Mouse (Mus musculus): ENCODE measurements around the gene Larp6. TPM values are rescaled to one million over a fixed set of nuclear protein-coding genes. Genes with fewer than 3 reads are reported as not detected.
A peak's percentile ranks its signal among the peaks of the same experiment; 100 is the strongest.

Gene Larp6
- 1 to 10 TPM; 1.7 to 2.3 TPM for total RNA-seq (2021)

DNA sequence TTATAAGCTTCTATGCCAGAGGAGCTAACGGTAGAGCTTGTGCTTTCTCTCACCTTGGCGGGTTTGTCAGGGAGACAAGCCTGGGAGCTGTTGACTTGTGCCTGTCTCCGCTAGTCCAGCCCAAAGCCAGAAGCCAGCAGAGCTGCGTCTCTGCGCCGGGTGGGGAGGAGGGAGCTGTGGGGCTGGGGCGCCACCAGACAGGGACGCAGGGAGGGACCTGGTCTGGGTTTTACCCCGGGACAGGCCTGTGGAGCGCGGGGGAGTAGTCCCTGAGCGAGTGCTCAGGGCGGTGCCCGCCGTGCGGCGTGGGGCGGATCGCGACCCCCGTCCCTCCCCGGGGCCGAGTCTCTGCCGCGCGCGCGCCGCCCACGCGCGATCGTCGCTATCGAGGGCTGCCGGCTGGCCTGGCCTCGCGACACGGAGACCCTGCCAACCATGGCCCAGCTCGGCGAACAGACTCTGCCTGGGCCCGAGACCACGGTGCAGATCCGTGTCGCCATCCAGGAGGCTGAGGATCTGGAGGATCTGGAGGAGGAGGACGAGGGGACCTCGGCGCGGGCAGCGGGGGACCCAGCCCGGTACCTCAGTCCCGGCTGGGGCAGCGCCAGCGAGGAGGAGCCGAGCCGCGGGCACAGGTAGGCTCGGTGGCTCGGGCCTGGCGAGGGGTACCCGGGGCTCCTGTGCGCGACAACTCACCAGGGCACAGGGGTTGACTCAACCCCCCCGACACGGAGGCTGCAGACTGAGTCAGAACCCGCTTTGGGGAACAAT, at the start of gene Larp6:
Gene Larp6, plus strand, starts transcription at position 219 of the 771 bp plus-strand sequence.
- intact Hi-C loops (cut with DNase I): no loop called here
- peak; percentile 56 to 63 for DNase-seq

GRCm38 (mm10) chr9:60664385-60664784, 48.4 kb upstream of the Larp6 start:
- intact Hi-C loops (cut with DNase I): no loop called here
- DNase-seq: peak; percentile 31 to 40

DNA sequence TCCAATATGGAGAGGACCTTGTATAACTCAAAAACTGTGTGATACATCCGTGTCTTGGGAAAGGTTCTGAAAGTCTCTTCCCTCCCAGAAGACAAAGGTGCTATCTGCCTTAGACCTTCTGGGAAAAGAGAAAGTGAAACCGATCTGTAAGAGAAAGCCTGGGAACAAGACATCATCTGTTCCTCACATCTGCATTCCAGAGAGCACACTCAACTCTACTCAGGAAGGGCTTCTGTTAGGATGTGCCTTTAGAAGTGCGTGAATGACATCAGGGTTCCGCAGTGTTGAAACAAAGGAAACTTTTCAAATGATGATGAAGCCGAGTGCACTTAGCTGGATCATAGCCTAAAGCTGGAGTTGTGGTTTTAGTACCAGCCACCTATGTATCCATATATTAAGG, 47.9 kb upstream of the Larp6 start:
- intact Hi-C loops (cut with DNase I): no loop called here

GRCm38 (mm10) chr9:60665535-60665934, 47.3 kb upstream of the Larp6 start:
- no peak for DNase-seq
- intact Hi-C loops (cut with DNase I): no loop called here

More for the DNA sequence above, 47.9 kb upstream of the Larp6 start:
- no peak for DNase-seq

DNA sequence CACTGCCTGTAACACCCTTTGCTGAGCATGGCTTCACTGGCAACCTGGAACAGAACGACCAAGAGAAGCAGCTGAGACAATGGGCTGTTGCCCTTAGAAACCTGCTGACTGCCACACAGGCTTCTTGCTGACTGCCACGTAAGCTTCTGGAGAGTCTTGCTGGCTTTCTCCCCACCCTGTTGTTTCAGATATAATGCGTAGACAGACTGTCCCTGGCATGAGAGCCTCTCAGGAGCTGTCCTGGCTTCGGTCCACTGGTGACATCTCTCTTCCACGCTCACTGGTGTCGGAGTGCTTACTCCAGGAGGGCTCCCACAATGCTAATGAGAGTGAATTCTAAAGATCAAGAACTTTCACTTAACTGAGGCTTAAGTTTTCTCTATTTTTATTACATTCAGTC, 43.9 kb upstream of the Larp6 start:
- intact Hi-C loops (cut with DNase I): no loop called here
- no peak for DNase-seq

DNA sequence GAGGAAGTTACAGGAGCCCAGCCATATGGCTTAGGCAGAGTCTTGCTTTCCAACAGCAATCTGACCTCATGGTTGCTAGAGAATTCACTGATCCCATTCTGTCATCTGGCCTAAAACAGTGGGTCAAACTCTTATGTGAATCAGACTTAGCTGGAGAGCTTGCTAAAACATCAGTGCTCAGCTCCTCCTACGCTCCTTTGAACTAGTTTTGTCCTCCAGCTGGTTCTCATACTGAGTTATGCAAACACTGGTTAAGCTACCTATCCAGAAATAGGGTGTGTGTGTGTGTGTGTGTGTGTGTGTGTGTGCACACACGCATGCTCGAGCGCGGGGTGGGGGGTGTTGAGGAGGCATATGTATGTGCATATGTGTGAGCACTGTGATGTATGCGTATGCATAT, 40.2 kb upstream of the Larp6 start:
- intact Hi-C loops (cut with DNase I): no loop called here
- DNase-seq: no peak

GRCm38 (mm10) chr9:60674780-60675179, 38.0 kb upstream of the Larp6 start:
- intact Hi-C loops (cut with DNase I): no loop called here
- no peak for DNase-seq

- no peak for DNase-seq
- intact Hi-C loops (cut with DNase I): no loop called here
These were observed 36.4 kb upstream of the Larp6 start for GRCm38 (mm10) chr9:60676429-60676828.

GRCm38 (mm10) chr9:60678913-60679312, 33.9 kb upstream of the Larp6 start:
- no peak for DNase-seq
- intact Hi-C loops (cut with DNase I): no loop called here

GRCm38 (mm10) chr9:60681005-60681404, 31.8 kb upstream of the Larp6 start:
- no peak for DNase-seq
- intact Hi-C loops (cut with DNase I): no loop called here

- no peak for DNase-seq
- intact Hi-C loops (cut with DNase I): no loop called here
These were observed 30.0 kb upstream of the Larp6 start for GRCm38 (mm10) chr9:60682753-60683152.

DNA sequence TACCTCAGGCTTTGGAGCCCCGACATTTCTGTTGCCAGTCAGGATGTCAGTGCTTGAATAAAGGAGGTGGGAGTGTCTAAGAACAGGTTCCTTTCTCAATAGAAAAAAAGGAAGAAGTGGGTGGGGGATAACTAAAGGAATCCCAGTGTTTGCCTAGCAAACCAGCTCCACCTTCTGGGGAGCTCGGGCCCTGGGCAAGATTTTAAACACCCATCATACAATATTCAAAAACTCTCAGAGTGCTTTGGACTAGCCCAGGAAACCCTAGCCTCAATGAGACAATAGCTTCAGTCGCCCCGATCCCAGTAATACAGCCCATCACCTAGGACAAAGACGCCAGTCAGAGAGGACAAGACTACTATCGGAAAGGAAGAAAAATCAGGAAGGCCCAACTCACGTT, 25.4 kb upstream of the Larp6 start:
- DNase-seq: no peak
- intact Hi-C loops (cut with DNase I): loop anchor here (2.0 kb wide), 1 partner anchor 443 kb away; no protein-coding TSS in a partner anchor

DNA sequence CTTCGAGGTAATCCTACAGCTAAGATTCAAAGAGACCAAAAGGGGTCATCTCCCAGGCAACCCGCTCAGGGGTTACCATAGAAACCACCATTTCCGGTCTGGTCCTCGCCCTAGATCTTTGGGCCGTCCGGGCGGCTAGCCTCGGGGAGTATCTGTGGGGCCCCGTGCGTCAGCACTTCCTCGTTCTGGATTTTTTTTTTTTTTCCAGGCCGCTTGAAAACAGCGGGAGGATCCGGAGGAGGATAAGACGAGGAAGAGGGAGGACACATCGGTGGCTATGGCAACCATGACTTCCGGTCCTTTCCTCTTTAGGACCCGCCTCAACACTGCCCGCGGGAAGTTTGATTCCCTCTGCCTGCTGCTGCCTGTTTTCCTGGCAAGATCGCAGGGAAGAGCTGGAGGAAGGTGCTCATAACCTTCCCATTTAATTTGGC, 24.9 kb upstream of the Larp6 start, which contains the start of gene Lrrc49:
Gene Lrrc49, minus strand, starts transcription at position 268 of the 434 bp plus-strand sequence.
- peak; percentile 91 to 92 for DNase-seq
- intact Hi-C loops (cut with DNase I): loop anchor here (2.0 kb wide), 1 partner anchor 443 kb away; no protein-coding TSS in a partner anchor

DNA sequence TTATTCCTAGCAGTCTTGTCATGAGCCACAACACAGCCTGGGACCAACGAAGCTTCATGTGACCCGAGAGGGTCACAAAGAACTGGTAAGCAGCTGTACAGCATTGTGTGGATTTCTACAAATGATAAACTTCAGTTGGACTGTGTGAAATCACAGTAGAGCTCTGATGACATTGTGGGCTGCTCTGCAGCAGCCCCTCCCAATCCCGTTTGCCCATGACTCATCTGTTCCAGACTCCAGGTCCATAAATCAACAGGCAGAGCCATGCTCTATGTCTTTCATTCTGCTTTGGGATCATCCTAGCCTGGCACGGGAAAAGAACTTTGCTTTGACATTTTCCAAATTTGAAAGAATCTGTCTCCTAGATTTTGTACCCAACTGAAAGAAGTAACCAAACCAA, 20.2 kb upstream of the Larp6 start:
- intact Hi-C loops (cut with DNase I): no loop called here
- DNase-seq: no peak

DNA sequence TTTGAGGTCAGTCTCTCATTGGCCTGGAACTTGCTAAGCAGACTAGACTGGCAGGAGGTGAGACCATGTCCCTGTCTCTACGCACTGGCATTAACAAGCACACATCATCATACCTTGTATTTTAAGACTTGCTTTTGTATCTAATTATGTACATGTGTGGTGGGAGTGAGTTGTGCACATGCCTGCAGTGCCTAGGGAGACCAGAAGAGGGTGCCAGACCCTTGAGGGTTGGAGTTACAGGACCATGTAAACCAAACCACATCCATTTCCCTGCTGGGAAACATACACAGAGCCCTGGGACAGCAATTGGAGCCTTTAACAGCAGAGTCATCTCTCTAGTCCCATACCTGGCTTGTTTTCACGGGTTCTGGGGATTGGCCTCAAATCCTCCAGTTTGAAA, 18.8 kb upstream of the Larp6 start:
- DNase-seq: peak in 1 of 2 experiments; percentile 31
- intact Hi-C loops (cut with DNase I): no loop called here

DNA sequence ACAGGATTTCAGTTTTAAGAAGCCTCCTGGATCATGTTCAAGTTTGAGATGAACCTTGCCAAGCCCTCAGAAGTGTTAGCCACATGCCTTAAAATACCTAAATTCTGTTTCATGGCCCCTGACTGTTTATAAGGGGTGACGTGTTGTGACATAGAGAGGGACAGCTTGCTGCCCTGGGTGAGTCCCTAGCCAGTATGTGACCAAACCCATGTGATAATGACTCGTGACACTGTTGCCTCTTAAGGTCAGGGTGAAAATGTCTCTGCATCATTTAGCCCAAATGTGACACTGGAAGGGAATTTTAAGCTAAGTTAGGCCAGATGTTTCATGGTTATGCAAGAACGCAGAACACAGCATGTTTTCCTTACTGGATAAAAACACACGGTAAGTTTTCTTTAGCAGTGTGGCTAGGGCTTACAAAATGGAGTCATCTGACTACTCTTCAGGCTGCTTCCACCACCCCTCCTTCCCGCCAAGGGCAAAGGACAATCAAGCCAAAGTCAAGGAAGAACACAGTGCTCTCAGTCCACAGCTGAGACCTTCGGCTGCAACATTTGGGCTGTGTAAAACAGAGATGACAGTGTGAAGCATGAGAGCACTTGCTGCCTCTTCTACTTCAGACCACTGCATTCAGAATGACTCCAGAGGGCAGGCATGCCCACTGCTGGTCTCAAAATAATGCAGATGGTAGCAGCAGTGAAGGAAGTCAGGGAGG, 16.4 kb upstream of the Larp6 start:
- DNase-seq: peak in 1 of 2 experiments; percentile 25
- intact Hi-C loops (cut with DNase I): no loop called here

- DNase-seq: no peak
- intact Hi-C loops (cut with DNase I): no loop called here
These were observed 13.1 kb upstream of the Larp6 start for GRCm38 (mm10) chr9:60699581-60700231.

DNA sequence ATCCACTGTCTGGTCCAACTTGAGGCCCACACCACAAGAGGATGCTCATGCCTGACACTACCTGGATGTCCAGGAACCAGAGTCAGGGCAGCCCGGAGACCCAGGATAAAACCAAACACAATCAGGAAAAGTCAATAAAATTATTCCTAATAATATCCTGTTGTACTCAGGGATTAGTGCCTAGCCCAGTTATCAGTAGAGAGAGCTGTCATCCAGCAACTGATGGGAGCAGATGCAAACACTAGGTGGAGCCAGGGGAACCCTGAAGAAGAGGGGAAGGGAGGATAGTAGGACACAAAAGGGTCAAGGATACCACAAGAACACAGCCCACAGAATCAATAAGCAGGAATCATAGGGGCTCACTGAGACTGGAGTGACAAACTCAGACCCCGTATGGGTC, 5.2 kb upstream of the Larp6 start:
- intact Hi-C loops (cut with DNase I): no loop called here
- DNase-seq: no peak

DNA sequence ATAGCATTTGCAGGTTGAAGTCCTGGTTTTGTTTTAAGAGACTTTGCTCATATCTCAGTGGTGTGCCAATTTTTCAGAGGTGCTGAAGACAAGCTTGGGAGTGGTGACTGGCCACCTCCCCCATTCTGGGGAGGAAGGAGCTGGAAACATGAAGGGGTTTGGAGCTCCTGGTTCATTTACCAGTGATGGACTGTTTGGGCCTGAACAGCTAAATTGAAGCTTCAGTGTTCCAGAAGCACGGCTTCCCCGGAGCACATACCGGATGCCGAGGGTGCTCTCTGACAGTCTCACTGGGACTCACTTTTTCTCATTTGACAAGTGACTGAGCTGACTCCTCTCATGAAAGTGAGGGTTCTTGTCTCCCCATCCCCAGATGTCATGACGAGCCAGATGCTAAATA, 4.2 kb upstream of the Larp6 start:
- intact Hi-C loops (cut with DNase I): no loop called here
- DNase-seq: no peak

DNA sequence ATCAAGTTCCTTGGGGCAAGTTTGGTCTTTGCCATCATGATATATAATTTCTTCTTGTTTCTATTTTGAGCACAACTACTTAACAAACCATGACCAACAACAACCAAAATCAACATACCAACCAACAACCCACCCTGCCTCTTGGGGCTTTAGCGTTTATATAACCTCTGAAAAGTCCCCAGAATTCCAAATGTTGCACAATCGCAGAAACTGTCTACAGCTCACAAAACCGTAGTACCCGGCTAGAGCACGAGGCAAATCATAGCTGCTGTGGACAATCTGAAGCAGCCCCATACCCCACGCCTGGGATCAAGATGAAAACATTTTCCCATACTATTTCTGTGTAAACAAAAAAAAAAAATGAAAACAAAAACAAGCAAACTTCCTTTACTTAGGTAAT, 3.1 kb upstream of the Larp6 start:
- intact Hi-C loops (cut with DNase I): no loop called here

GRCm38 (mm10) chr9:60712011-60712410, 778 bp upstream of the Larp6 start:
- no peak for DNase-seq
- intact Hi-C loops (cut with DNase I): no loop called here

More for the DNA sequence above, 3.1 kb upstream of the Larp6 start:
- DNase-seq: no peak

Data from heart, postnatal 36 days (tissue).